Comparison of ENCODE assay signal across 9 mouse cellular contexts in genomic region chr10:28523992-28524735, GRCm38 (mm10).
DNase-seq lines count a peak whose midpoint lies in the region; ATAC-seq lines count a peak whose summit lies in the region.
"Had no signal": no experiment of that assay in that cellular context is flagged by ENCODE, and none has a peak within 500 bp of the region (broad histone marks: within the 10 kb centered on the region; RNA-seq: fewer than 3 reads in every experiment).

No protein-coding gene starts in this region.

- H3K27me3 ChIP-seq in forebrain, embryonic 14.5 days (replicated peaks; ENCODE audit: control insufficient read depth, insufficient read depth, low read length): no peaks in the 10 kb centered on the region
- H3K27me3 ChIP-seq in forebrain, embryonic 10.5 days (ENCODE audit: poor library complexity, severe bottlenecking): no peaks in the 10 kb centered on the region
- H3K27me3 ChIP-seq in midbrain, embryonic 15.5 days (replicated peaks): no peaks in the 10 kb centered on the region
- H3K27me3 ChIP-seq: liver, embryonic 13.5 days had no signal

- H3K9me3 ChIP-seq in forebrain, embryonic 14.5 days (replicated peaks; ENCODE audit: control insufficient read depth, low read length): no peaks in the 10 kb centered on the region
- no peaks in the 10 kb centered on the region for H3K9me3 ChIP-seq in forebrain, embryonic 10.5 days
- H3K9me3 ChIP-seq in midbrain, embryonic 15.5 days: no peaks in the 10 kb centered on the region
- H3K9me3 ChIP-seq: liver, embryonic 13.5 days had no signal

- ATAC-seq in forebrain, embryonic 14.5 days: no peak
- peak; percentile 69; the same call in 1 of the 2 replicates for ATAC-seq in midbrain, embryonic 15.5 days (replicated peaks)
- no peak for ATAC-seq in erythroblast, adult 5-6 weeks (replicated peaks; ENCODE audit: low FRiP score, poor library complexity, severe bottlenecking)

- no peak overlapping the region for H3K27ac ChIP-seq in forebrain, embryonic 14.5 days (ENCODE audit: low read depth, low read length)
- H3K27ac ChIP-seq in forebrain, embryonic 10.5 days: no peak overlapping the region
- H3K27ac ChIP-seq in midbrain, embryonic 15.5 days: peak overlapping the region; percentile 44; the same call in 1 of the 2 replicates
- H3K27ac ChIP-seq: liver, embryonic 13.5 days had no signal

- H3K4me3 ChIP-seq in forebrain, embryonic 14.5 days (ENCODE audit: low read depth, low read length): no peak overlapping the region
- H3K4me3 ChIP-seq in forebrain, embryonic 10.5 days: no peak overlapping the region
- no peak overlapping the region for H3K4me3 ChIP-seq in midbrain, embryonic 15.5 days
- H3K4me3 ChIP-seq: liver, embryonic 13.5 days had no signal

- H3K4me1 ChIP-seq in forebrain, embryonic 14.5 days (ENCODE audit: control insufficient read depth, insufficient read depth, low read length): no peaks in the 10 kb centered on the region
- H3K4me1 ChIP-seq in forebrain, embryonic 10.5 days: no peaks in the 10 kb centered on the region
- 0 out of 2 replicates have a peak, but pooled peaks cover 2% of the 10 kb centered on the region for H3K4me1 ChIP-seq in midbrain, embryonic 15.5 days
- H3K4me1 ChIP-seq: liver, embryonic 13.5 days had no signal

- DNase-seq in forebrain, embryonic 14.5 days (ENCODE audit: low spot score): peak; percentile 16
- no peak for DNase-seq in forebrain, embryonic 10.5 days (ENCODE audit: extremely low spot score, low spot score)
- peak; percentile 4 for DNase-seq in lung, postnatal 10 days
- DNase-seq in lung, adult 18-20 months: no peak
- peak; percentile 8 for DNase-seq in heart, postnatal 4 days
- no peak for DNase-seq in thymus, postnatal 25 days
- DNase-seq: liver, embryonic 13.5 days had no signal

- WGBS in forebrain, embryonic 14.5 days: 84% methylated on average over 14 of the region's 14 CpGs
- WGBS in forebrain, embryonic 10.5 days: 94% methylated on average over 14 of the region's 14 CpGs
- 68% methylated on average over 14 of the region's 14 CpGs for WGBS in midbrain, embryonic 15.5 days

- no peak overlapping the region for H3K9ac ChIP-seq in forebrain, embryonic 14.5 days (ENCODE audit: low read length)
- no peak overlapping the region for H3K9ac ChIP-seq in midbrain, embryonic 15.5 days
- H3K9ac ChIP-seq: liver, embryonic 13.5 days had no signal

- no peaks in the 10 kb centered on the region for H3K36me3 ChIP-seq in forebrain, embryonic 14.5 days (ENCODE audit: control insufficient read depth, insufficient read depth, low read length)
- no peaks in the 10 kb centered on the region for H3K36me3 ChIP-seq in forebrain, embryonic 10.5 days (replicated peaks)
- H3K36me3 ChIP-seq in midbrain, embryonic 15.5 days (replicated peaks): no peaks in the 10 kb centered on the region
- H3K36me3 ChIP-seq: liver, embryonic 13.5 days had no signal

- H3K4me2 ChIP-seq in forebrain, embryonic 14.5 days (ENCODE audit: low read length): no peak overlapping the region
- H3K4me2 ChIP-seq in midbrain, embryonic 15.5 days: no peak overlapping the region
- H3K4me2 ChIP-seq: liver, embryonic 13.5 days had no signal

Comparison
In these comparisons a context has a peak if more than half of its experiments do, and no peak if none do; other contexts are left out.
1. DNase-seq: peak in forebrain, embryonic 14.5 days (single experiment), lung, postnatal 10 days (single experiment) and heart, postnatal 4 days (single experiment); none in forebrain, embryonic 10.5 days (single experiment), lung, adult 18-20 months (0 of 2) and thymus, postnatal 25 days (single experiment).